Mouse (Mus musculus) retina, embryonic 14.5 days (tissue): ENCODE results near the gene Mlf2.
A peak's percentile ranks its signal among the peaks of the same experiment; 100 is the strongest.

ENCODE experiments used
- DNase-seq: peaks from one replicate; pipeline ENCODE4 v3.0.0-alpha.2; 2015; ENCODE audit warnings: low spot score

Gene Mlf2

GRCm38 (mm10) chr6:124913214-124913613 is 18.0 kb upstream of the Mlf2 start:
- no peak for DNase-seq

DNA sequence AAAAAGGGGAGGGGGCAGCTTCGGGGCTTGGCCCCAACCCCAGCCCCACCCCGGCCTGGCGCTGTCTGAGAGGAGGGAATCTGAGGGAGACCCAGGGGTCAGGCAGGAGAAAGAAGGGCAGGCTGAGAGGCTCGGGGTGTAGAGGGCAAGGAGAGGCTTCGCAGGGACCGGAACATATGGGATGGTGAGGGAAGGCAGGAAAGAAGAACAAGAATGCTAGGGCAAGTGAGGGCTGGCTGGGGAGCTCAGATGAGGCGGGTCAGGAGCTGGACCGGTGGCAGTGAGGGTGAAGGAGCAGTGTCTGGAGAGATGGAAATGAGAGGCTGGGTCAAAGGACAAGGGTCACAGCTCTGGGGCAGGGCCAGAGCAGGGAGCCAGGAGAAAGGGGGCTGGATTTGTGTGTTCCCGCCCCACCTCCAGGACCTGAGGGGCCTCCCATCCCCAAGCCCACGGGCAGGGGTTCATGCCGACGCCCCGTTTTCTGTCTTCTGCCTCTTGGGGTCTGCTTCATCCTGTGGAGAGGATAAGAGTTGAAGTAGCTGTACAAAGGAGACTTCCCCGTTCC is 17.4 kb upstream of the Mlf2 start:
- no peak for DNase-seq

DNA sequence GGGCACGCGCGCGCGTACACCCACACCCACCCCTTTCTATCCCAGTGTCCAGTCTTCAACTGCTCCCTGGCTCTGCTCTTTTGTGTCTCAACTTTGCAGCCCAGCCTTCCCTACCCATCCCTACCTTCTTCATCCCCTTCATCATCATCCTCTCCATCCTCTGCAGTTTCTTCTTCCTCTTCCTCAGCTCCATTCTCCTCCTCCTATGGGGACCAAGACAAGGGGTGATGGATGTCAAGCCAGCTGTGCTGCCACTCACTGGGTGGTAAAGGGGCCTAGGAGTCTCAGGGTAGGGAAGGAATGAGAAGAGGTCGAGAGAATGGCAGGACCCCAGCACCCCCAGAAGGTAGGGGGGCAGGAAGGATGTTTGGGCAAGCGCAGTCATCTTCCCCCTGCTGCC is 16.7 kb upstream of the Mlf2 start:
- DNase-seq: no peak

DNA sequence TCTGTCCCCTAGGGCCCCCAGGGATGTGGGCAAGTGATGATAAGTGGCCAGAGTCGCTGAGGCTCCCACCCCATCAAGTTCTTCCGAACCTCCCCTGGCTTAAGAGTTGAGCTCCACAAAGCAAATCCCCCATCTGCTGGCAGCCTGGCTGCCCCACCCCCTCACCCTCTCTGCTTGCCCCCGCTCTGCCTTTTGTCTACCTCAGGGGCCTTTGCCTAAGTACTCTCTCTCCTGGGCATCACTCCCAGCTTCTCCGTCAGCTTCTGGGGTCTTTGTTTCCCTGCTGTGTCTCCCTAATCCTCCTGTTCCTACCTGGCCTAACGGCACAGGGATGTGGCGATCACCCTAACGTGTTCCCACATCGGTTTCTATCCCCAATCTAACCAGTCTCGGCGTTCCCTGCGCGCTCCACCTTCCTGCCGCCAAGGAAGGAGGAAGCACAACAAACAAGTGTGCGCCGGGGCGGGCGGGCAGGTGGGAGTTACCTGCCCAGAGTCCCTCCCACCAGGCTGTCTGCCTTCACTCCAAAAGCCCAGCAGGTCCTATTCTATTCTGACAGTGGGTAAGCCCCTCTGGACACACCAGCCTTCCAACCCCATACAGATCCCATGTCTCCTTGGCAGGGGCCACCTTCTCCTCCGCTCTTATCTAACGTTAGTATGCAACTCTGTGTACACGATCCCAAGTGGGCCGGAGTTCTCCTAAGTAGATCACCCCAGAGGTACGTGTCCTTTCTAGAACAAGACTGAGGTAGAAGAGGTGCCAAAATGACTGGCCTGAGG is 15.8 kb upstream of the Mlf2 start:
- DNase-seq: peak; percentile 58

DNA sequence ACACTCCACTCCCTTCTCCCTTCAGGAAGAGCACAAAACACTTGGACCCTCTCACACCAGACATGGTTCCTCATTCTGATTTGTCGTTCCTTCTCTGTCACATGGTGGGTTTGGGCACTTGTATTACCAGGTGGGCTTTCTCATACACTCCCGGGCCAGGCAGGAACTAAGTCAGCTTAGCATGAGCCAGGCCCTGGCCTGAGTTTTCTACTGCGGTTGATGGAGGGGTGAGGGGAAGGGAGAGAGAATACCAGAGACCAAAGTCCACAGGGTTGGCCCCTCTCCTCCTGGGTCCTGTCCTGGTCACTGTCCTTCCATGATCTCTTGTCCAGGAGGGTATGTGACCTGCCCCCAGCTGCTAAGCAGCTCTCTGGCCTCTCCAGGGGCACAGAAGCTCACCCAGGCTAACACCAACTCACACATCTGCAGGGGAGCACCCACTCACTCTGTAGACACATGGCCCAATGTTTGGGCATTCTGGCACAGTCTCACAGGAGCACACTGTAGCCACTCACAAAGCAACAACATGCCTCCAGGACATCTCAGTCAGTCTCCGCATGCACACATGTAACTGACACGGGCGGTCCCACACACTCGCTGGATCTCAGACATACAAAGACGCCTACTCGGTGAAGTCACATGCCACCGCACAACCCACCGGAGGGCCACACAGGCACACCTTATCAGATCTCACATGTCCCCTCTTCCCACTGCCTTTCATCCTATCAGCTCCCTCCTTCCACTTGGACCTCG is 15.1 kb upstream of the Mlf2 start:
- peak; percentile 37 for DNase-seq

GRCm38 (mm10) chr6:124916695-124917517 is 14.3 kb upstream of the Mlf2 start:
- DNase-seq: peak; percentile 92

DNA sequence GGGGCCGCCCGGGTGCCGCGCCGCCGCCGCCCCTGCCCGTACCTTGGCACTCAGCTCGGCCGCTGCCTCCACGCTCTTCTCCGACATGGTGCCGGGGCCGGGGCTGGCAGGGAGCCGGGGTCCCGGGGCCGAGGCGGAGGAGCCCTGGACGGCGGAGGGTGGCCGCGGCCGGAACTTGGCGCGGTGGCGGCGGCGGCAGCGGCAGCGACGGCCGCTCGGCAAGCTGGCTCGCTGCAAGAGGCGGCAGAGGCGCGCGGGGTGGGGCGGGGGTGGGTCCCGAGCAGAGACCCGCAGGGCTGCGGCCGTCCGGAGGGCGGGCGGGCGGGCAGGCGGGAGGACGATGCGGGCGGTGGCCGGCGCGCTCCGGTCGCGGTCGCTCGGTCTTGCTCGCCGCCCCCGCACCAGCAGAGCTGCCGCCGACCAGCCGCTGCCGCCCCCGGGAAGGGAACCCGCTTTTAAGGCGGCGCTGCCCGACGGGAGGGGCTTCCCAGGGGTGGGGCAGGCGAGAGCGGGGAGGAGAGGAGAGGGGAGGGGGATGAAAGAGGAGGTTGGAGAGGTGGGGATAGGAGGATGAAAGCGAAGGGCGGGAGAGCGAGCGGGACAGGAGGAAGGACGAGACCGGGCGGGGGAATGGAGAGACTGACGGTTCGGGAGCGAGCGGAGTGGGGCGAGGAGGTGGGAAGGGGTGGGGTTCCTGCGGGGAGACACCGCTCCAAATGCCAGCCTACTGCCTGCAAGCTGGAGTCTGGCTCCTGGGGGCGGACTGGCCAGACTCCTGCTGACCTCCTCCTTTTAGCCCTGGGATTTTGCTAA is 13.5 kb upstream of the Mlf2 start:
- DNase-seq: peak; percentile 90

- no peak for DNase-seq
Measured at GRCm38 (mm10) chr6:124918331-124918690, 12.9 kb upstream of the Mlf2 start.

GRCm38 (mm10) chr6:124918890-124919627 is 12.1 kb upstream of the Mlf2 start:
- no peak for DNase-seq

GRCm38 (mm10) chr6:124919695-124920317 is 11.4 kb upstream of the Mlf2 start, which contains the start of gene Ptms:
Ptms (minus strand) TSS chr6:124920103.
- peak; percentile 94 for DNase-seq

DNA sequence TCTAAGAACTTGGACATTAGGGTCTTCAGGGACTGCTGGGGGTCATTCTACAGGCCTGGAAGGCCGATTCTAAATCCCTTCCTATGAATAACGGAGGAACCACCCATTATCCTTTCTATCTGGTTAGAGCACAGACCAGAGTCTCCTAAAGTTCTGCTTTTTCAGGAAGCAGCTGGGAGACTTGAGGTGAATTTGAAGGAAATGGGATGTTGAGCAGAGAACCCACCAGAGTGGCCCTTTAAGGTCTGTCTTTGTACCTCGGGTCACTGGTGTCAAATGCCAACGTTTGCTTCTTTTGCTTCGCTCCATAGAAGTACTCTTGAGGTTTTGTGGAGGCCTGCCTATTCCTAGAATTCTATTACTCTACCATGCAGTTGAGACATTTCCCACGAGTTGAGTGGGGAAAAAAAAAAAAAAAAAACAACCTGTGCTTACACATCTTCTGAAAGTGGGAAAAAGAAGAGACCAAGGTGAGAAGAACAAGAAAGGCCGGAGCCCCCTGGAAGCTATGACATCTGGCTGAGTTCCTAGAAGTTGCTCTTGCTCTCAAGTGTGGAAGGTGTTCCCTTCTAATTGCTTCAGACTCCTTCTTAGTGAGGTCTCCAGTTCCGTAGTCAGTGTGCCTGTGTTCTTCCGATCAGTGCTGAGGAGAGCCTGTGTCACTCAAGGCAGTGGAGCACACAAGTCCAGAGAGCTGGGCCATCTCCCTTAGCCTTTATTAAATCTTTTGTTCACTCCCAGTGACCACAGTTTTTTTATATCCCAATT is 10.7 kb upstream of the Mlf2 start:
- DNase-seq: no peak

GRCm38 (mm10) chr6:124921539-124921938 is 9.6 kb upstream of the Mlf2 start:
- DNase-seq: no peak

DNA sequence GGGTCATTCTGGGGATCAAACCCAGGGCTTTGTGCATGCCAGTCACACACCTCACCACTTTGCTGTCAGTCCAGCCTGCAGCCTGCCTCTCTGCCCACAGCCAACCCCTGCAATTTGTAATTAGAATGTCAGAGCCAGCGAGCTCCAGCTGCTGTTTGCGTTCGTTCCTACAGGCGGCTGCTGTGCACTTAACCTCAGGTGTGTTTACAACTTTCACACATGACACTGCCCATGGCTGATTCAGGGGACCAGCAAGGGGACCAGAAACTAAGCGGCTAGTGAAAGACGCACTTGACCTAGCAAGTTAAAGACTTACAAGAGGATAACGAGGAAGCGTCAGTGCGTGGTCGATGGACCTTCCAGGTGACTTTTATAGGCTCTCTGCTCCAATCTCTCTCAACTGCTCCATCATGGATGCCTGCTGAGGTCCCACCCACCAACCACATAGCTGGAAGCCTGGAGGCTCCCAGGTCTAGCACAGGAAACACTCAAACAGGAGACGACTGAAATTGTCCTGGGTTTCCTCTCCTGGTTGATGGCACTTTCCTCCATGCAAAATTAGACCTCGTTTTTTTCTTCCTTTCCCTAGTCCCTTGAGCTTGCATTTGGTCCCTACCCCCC is 5.9 kb upstream of the Mlf2 start:
- DNase-seq: no peak

DNA sequence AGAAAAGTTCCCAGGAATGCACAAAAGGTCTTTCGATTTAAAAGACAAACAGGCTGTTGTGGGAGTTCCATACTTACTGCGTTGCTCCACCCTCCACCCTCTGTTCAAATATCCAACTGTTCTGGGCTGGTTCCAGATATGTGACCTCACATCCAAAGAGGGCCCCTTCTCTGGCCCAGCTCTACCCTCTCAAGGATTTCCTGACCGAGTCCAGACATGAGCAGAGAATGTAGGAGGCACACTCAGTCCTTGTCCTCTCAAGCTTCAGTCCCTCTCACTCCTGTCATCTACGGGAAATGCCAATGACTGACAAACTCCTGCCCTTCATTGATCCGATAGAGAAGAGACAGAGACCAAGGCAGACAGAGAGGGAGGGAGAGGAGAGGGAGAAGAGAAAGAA is 5.2 kb upstream of the Mlf2 start:
- no peak for DNase-seq

- no peak for DNase-seq
Measured at GRCm38 (mm10) chr6:124930231-124930630, 955 bp upstream of the Mlf2 start.

DNA sequence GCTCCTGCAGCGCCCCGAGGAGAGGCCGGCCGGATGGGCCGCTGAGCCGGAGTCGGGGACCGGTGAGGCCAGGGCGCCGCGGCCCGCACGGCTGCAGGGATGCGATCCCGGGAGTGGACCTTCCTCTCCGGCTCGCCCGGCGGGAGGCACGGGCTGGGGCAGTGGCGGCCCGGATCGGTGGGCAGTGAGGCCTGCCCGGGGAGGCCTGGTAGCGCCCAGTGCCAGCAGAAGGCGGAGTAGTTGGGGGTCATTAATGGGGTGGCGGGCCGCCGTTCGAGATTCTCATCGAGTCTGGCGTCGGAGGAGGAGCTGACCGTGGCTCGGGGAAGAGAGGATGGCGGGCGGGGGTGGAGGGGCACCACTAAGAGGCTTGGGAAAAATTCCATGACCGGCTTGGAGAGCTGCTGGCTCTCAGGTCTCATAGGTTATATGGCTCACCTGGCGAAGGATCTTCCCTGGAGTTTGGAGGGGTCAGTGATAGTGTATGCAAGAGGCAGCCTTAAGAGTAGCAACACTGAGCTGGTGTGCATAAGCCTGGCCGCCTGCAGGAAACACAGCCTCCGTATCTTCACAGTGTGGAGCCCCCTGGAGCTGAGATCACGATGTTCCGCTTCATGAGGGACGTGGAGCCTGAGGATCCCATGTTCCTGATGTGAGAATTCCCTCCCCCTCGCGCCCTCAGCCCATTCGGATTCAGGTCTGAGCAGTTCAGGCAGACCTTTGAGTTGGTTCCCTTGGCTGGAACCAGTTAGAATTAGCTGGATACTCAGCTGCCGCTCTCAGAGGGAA is 533 bp downstream of the Mlf2 start:
- DNase-seq: peak; percentile 59

DNA sequence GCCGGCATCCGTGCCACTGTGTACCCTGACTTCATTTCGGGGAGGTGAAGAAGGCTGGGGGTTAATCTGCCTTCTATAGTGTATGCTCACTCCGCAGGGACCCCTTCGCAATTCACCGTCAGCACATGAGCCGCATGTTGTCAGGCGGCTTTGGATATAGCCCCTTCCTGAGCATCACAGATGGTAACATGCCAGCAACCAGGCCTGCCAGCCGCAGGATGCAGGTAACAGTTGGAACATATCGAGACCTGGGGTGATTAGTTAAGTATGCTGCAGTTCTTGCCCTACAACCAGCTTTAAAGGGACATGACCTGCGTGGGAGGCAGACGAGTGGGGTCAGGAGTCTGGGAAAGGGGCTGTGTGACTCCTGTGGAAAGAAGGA is 1.1 kb downstream of the Mlf2 start:
- no peak for DNase-seq

GRCm38 (mm10) chr6:124933127-124933526 is 1.9 kb downstream of the Mlf2 start:
- DNase-seq: no peak
